8 mouse cellular contexts compared by ENCODE assay signal in genomic region chr15:99904333-99904732, GRCm38 (mm10). TPM values are rescaled to one million over a fixed set of nuclear protein-coding genes. Genes with fewer than 3 reads are reported as not detected.
DNase-seq lines count a peak whose midpoint lies in the region; ATAC-seq and TF ChIP-seq lines count a peak whose summit lies in the region.

No protein-coding gene starts in this region.

- no peaks in the 10 kb centered on the region for H3K9me3 ChIP-seq in intestine, postnatal 0 days (ENCODE audit: control insufficient read depth)
- H3K9me3 ChIP-seq in limb, embryonic 10.5 days (replicated peaks): no peaks in the 10 kb centered on the region
- no peaks in the 10 kb centered on the region for H3K9me3 ChIP-seq in midbrain, embryonic 16.5 days (replicated peaks; ENCODE audit: control insufficient read depth, low read length, poor library complexity, severe bottlenecking)
- H3K9me3 ChIP-seq in stomach, embryonic 15.5 days: no peaks in the 10 kb centered on the region

- H3K36me3 ChIP-seq in intestine, postnatal 0 days (ENCODE audit: control insufficient read depth, insufficient read depth): no peaks in the 10 kb centered on the region
- H3K36me3 ChIP-seq in limb, embryonic 10.5 days: no peaks in the 10 kb centered on the region
- H3K36me3 ChIP-seq in midbrain, embryonic 16.5 days (ENCODE audit: control insufficient read depth, insufficient read depth, low read length): no peaks in the 10 kb centered on the region
- H3K36me3 ChIP-seq in stomach, embryonic 15.5 days: no peaks in the 10 kb centered on the region

- no peak overlapping the region for H3K4me3 ChIP-seq in intestine, postnatal 0 days (ENCODE audit: low read depth, low read length)
- no peak overlapping the region for H3K4me3 ChIP-seq in limb, embryonic 10.5 days
- no peak overlapping the region for H3K4me3 ChIP-seq in midbrain, embryonic 16.5 days (ENCODE audit: low read depth, low read length)
- H3K4me3 ChIP-seq in stomach, embryonic 15.5 days (replicated peaks): no peak overlapping the region

- no peak overlapping the region for H3K9ac ChIP-seq in intestine, postnatal 0 days (ENCODE audit: low read depth, low read length)
- H3K9ac ChIP-seq in midbrain, embryonic 16.5 days (ENCODE audit: low read depth, low read length): peak overlapping the region; percentile 30; the same call in 1 of the 2 replicates
- no peak overlapping the region for H3K9ac ChIP-seq in stomach, embryonic 15.5 days

- H3K27ac ChIP-seq in intestine, postnatal 0 days (ENCODE audit: low read depth, low read length): no peak overlapping the region
- no peak overlapping the region; the same call in 1 of the 2 replicates for H3K27ac ChIP-seq in limb, embryonic 10.5 days
- H3K27ac ChIP-seq in midbrain, embryonic 16.5 days (ENCODE audit: low read length): no peak overlapping the region; the same call in 1 of the 2 replicates
- no peak overlapping the region for H3K27ac ChIP-seq in stomach, embryonic 15.5 days

- H3K4me1 ChIP-seq in intestine, postnatal 0 days (replicated peaks; ENCODE audit: control insufficient read depth, insufficient read depth, low read length): 0 out of 2 replicates have a peak, but pooled peaks cover 2% of the 10 kb centered on the region
- no peaks in the 10 kb centered on the region for H3K4me1 ChIP-seq in limb, embryonic 10.5 days
- H3K4me1 ChIP-seq in midbrain, embryonic 16.5 days (ENCODE audit: control insufficient read depth, insufficient read depth, low read length): no peaks in the 10 kb centered on the region; the same call in 1 of the 2 replicates
- H3K4me1 ChIP-seq in stomach, embryonic 15.5 days: peaks cover 2% of the 10 kb centered on the region; the same call in 1 of the 2 replicates

- ATAC-seq in intestine, postnatal 0 days: 0 out of 2 replicates have a peak, but pooled peaks have one; percentile 23
- ATAC-seq in midbrain, embryonic 16.5 days: peak; percentile 85; the same call in 1 of the 2 replicates
- ATAC-seq in stomach, embryonic 15.5 days (ENCODE audit: insufficient read depth, low FRiP score, low read depth): 0 out of 2 replicates have a peak, but pooled peaks have one; percentile 9

- no peaks in the 10 kb centered on the region for H3K27me3 ChIP-seq in intestine, postnatal 0 days (replicated peaks; ENCODE audit: control insufficient read depth, insufficient read depth, low read length)
- H3K27me3 ChIP-seq in limb, embryonic 10.5 days (ENCODE audit: low read depth, poor library complexity, severe bottlenecking): no peaks in the 10 kb centered on the region
- no peaks in the 10 kb centered on the region for H3K27me3 ChIP-seq in midbrain, embryonic 16.5 days (ENCODE audit: control insufficient read depth, insufficient read depth, low read depth, low read length)
- H3K27me3 ChIP-seq in stomach, embryonic 15.5 days (replicated peaks): no peaks in the 10 kb centered on the region

- peak; percentile 36 to 46 for DNase-seq in urinary bladder, adult 18-20 months (ENCODE audit: low spot score in 2 of 2)
- DNase-seq in urinary bladder, postnatal 10 days (ENCODE audit: low spot score): no peak
- peak; percentile 43 to 67 for DNase-seq in cerebellum, postnatal 25 days
- peak; percentile 81 for DNase-seq in gastrocnemius, postnatal 10 days
- DNase-seq in limb, embryonic 10.5 days (ENCODE audit: low spot score): peak; percentile 71

- WGBS in intestine, postnatal 0 days: 0% methylated on average over 4 of the region's 4 CpGs
- 11% methylated on average over 4 of the region's 4 CpGs for WGBS in limb, embryonic 10.5 days
- 10% methylated on average over 4 of the region's 4 CpGs for WGBS in midbrain, embryonic 16.5 days
- 4% methylated on average over 4 of the region's 4 CpGs for WGBS in stomach, embryonic 15.5 days

- no peak overlapping the region for H3K4me2 ChIP-seq in intestine, postnatal 0 days (replicated peaks; ENCODE audit: low read depth)
- H3K4me2 ChIP-seq in midbrain, embryonic 16.5 days (ENCODE audit: low read length): no peak overlapping the region
- H3K4me2 ChIP-seq in stomach, embryonic 15.5 days: no peak overlapping the region

- peak; percentile 90 for TF ChIP-seq CTCF in intestine, postnatal 0 days (IDR thresholded peaks at IDR 0.05; ENCODE audit: low read depth)

RNA-seq across cellular contexts. Expression of gene Lima1, which starts 29.1 kb away (rescaled TPM):
- total RNA-seq in gastrocnemius, postnatal 10 days (2021): 10 to 100 TPM; 30.4 to 41.9 TPM
- polyA plus RNA-seq in intestine, postnatal 0 days (2015; fragmentation: Nextera tagmentation; extraction: Ambion mirVana): 64.3 and 78.9 TPM in 2 replicates
- 56.8 and 70.8 TPM in 2 replicates for polyA plus RNA-seq in limb, embryonic 10.5 days (2016; fragmentation: Nextera tagmentation; extraction: Ambion mirVana)
- 11.8 and 15.2 TPM in 2 replicates for polyA plus RNA-seq in midbrain, embryonic 16.5 days (2015; fragmentation: Nextera tagmentation; extraction: Ambion mirVana)
- 71.2 and 78.3 TPM in 2 replicates for polyA plus RNA-seq in stomach, embryonic 15.5 days (2015; fragmentation: Nextera tagmentation; extraction: Ambion mirVana)

Comparison
In these comparisons a context has a peak if more than half of its experiments do, and no peak if none do; other contexts are left out.
1. ATAC-seq: peak in every context shown above with its lines; median percentile 85 in midbrain, embryonic 16.5 days; 23 in intestine, postnatal 0 days; 9 in stomach, embryonic 15.5 days.